Mouse (Mus musculus) lung, adult 18-20 months (tissue): ENCODE measurements at regions not wholly inside any gene's neighbourhood (a gene's known extent, or its start where the extent isn't known, plus 50 kb on each side); places are given as distances from the start of the nearest gene placed in this dataset.

Experiments used
- DNase-seq, 2 experiments: peaks; one replicate each; pipeline ENCODE4 v3.0.0; 2022; ENCODE audit warnings: mixed read lengths in 2 of 2

GRCm38 (mm10) chr3:34458766-34459165 is 191.4 kb upstream of the Sox2 start:
- no peak for DNase-seq

GRCm38 (mm10) chr3:34457821-34458220 is 192.4 kb upstream of the Sox2 start:
- DNase-seq = no peak

GRCm38 (mm10) chr3:34456488-34457433 is 193.4 kb upstream of the Sox2 start:
- peak; percentile 5 to 24 for DNase-seq

GRCm38 (mm10) chr3:34454026-34454624 is 196.1 kb upstream of the Sox2 start:
- no peak for DNase-seq

GRCm38 (mm10) chr3:34445354-34445753 is 204.9 kb upstream of the Sox2 start:
- DNase-seq = no peak

GRCm38 (mm10) chr3:34444802-34445201 is 205.4 kb upstream of the Sox2 start:
- no peak for DNase-seq

- DNase-seq = no peak
Measured at GRCm38 (mm10) chr3:34443731-34444628, 206.2 kb upstream of the Sox2 start.

GRCm38 (mm10) chr3:34443307-34443706 is 206.9 kb upstream of the Sox2 start:
- DNase-seq = no peak

- DNase-seq = no peak
Measured at GRCm38 (mm10) chr3:34441792-34442191, 208.4 kb upstream of the Sox2 start.

- no peak for DNase-seq
Measured at GRCm38 (mm10) chr3:34441266-34441665, 208.9 kb upstream of the Sox2 start.

GRCm38 (mm10) chr3:34434901-34435300 is 215.3 kb upstream of the Sox2 start:
- DNase-seq = no peak

- no peak for DNase-seq
Measured at GRCm38 (mm10) chr3:34427967-34428366, 222.2 kb upstream of the Sox2 start.

GRCm38 (mm10) chr3:34427495-34427894 is 222.7 kb upstream of the Sox2 start:
- no peak for DNase-seq

GRCm38 (mm10) chr3:34426955-34427354 is 223.2 kb upstream of the Sox2 start:
- no peak for DNase-seq

- DNase-seq = no peak
Measured at GRCm38 (mm10) chr3:34411915-34412306, 238.3 kb upstream of the Sox2 start.

GRCm38 (mm10) chr3:34411142-34411914 is 238.9 kb upstream of the Sox2 start:
- DNase-seq = no peak

- no peak for DNase-seq
Measured at GRCm38 (mm10) chr3:34403586-34403985, 246.6 kb upstream of the Sox2 start.

GRCm38 (mm10) chr3:34391275-34391674 is 258.9 kb upstream of the Sox2 start:
- DNase-seq = no peak

- DNase-seq = no peak
Measured at GRCm38 (mm10) chr3:34384965-34385505, 265.2 kb upstream of the Sox2 start.

- DNase-seq = no peak
Measured at GRCm38 (mm10) chr3:34377913-34378312, 272.3 kb upstream of the Sox2 start.

GRCm38 (mm10) chr3:34377329-34377728 is 272.9 kb upstream of the Sox2 start:
- no peak for DNase-seq

- no peak for DNase-seq
Measured at GRCm38 (mm10) chr3:34371418-34371817, 278.8 kb upstream of the Sox2 start.
